In the genomic region with DNA sequence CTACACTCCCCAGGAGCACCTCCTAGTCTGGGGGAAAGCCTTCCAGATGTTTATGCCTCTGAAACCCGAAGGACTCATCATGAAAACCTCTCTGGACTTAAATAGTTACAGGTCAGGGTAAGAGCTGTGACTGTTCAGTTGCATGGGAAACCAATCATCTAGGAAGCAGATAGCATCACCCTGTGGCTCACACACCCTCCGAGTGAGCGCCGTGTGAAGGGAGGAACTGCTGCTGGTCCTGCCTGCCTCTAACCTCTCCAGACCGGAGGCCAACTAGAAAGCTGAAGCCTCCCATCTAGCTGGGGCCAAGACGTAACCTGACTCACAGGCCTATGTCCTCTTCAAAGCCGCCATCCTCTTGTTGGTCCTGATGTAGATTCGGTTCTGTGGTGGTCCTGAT, we compare ENCODE assay signal across 11 mouse cellular contexts. TPM values are rescaled to one million over a fixed set of nuclear protein-coding genes. Genes with fewer than 3 reads are reported as not detected.
DNase-seq lines count a peak whose midpoint lies in the region; ATAC-seq and TF ChIP-seq lines count a peak whose summit lies in the region.
"Had no signal": no experiment of that assay in that cellular context is flagged by ENCODE, and none has a peak within 500 bp of the region (broad histone marks: within the 10 kb centered on the region; RNA-seq: fewer than 3 reads in every experiment).

No protein-coding gene starts in this region.

- peak overlapping the region; percentile 34 for H3K4me2 ChIP-seq in heart, embryonic 15.5 days
- H3K4me2 ChIP-seq: neural tube, embryonic 13.5 days had no signal

- in situ Hi-C loops in ES-E14 (cut with MboI; ENCODE audit: low sequenced_read_pairs in 2 of 2, unreplicated experiment in 2 of 2) = no loop called here

- no peaks in the 10 kb centered on the region for H3K27me3 ChIP-seq in heart, embryonic 15.5 days
- H3K27me3 ChIP-seq: neural tube, embryonic 13.5 days had no signal

- 75% methylated on average over 8 of the region's 8 CpGs for WGBS in heart, embryonic 15.5 days

- peaks cover 15 to 36% of the 10 kb centered on the region in 2 experiments for H3K4me1 ChIP-seq in ES-E14 (ENCODE audit: control insufficient read depth in 2 of 2, insufficient read depth in 2 of 2, low read length in 2 of 2, poor library complexity in 1 of 2)
- H3K4me1 ChIP-seq in heart, embryonic 15.5 days (replicated peaks) = peaks cover 87% of the 10 kb centered on the region

- H3K9ac ChIP-seq in ES-E14 (ENCODE audit: insufficient read depth, low read depth, low read length, poor library complexity, severe bottlenecking) = no peak overlapping the region
- H3K9ac ChIP-seq in heart, embryonic 15.5 days = no peak overlapping the region
- H3K9ac ChIP-seq: neural tube, embryonic 13.5 days had no signal

- H3K27ac ChIP-seq in ES-E14 (ENCODE audit: insufficient read depth, low read depth, low read length, poor library complexity, severe bottlenecking) = 0 out of 2 replicates have a peak overlapping the region, but pooled peaks have one; percentile 70
- peak overlapping the region; percentile 73 for H3K27ac ChIP-seq in heart, embryonic 15.5 days

- no peak for ATAC-seq in heart, embryonic 15.5 days (replicated peaks; ENCODE audit: insufficient number of reproducible peaks, insufficient read depth, low FRiP score, low read depth)
- ATAC-seq in megakaryocyte-erythroid progenitor cell, adult 5-6 weeks (replicated peaks; ENCODE audit: low FRiP score, low TSS enrichment, poor library complexity, severe bottlenecking) = 0 out of 2 replicates have a peak, but pooled peaks have one; percentile 31

- H3K36me3 ChIP-seq in ES-E14 (ENCODE audit: control insufficient read depth, insufficient read depth, low read length, poor library complexity, severe bottlenecking) = peaks cover 2% of the 10 kb centered on the region; the same call in 1 of the 2 replicates
- H3K36me3 ChIP-seq in heart, embryonic 15.5 days = no peaks in the 10 kb centered on the region
- H3K36me3 ChIP-seq: neural tube, embryonic 13.5 days had no signal

- H3K4me3 ChIP-seq in ES-E14 (ENCODE audit: insufficient read depth in 1 of 2, low read depth in 1 of 2, low read length in 2 of 2, poor library complexity in 1 of 2, severe bottlenecking in 1 of 2) = peak overlapping the region; percentile 45 to 68; a peak in 2 of 4 replicates
- no peak overlapping the region for H3K4me3 ChIP-seq in heart, embryonic 15.5 days
- H3K4me3 ChIP-seq: neural tube, embryonic 13.5 days had no signal

- peak; percentile 6 for DNase-seq in kidney, postnatal 10 days
- no peak for DNase-seq in kidney, adult 11 months
- DNase-seq in ES-E14 (ENCODE audit: low read depth, low spot score) = no peak
- no peak for DNase-seq in urinary bladder, postnatal 4 days (ENCODE audit: low spot score in 2 of 2)
- no peak for DNase-seq in adrenal gland, postnatal 14 days
- DNase-seq: gastrocnemius, postnatal 10 days; kidney, adult 9 months; left cerebral cortex, postnatal 4 days had no signal

- H3K9me3 ChIP-seq in ES-E14 (ENCODE audit: control insufficient read depth, insufficient read depth, low read depth, low read length) = no peaks in the 10 kb centered on the region
- H3K9me3 ChIP-seq in heart, embryonic 15.5 days (replicated peaks) = no peaks in the 10 kb centered on the region
- H3K9me3 ChIP-seq: neural tube, embryonic 13.5 days had no signal

TF ChIP-seq in ES-E14, 5 proteins besides CTCF, POLR2A, EP300 and RAD21:
- TF ChIP-seq ZC3H11A (IDR thresholded peaks at IDR 0.05; ENCODE audit: borderline replicate concordance, low read depth, low read length) (no peak), HCFC1 (IDR thresholded peaks at IDR 0.05; ENCODE audit: borderline replicate concordance, insufficient read depth, low read length) (no peak), CHD2 (IDR thresholded peaks at IDR 0.05; ENCODE audit: low read depth, low read length) (no peak), ZNF384 (IDR thresholded peaks at IDR 0.05; ENCODE audit: low read depth, low read length) (no peak), MAFK (IDR thresholded peaks at IDR 0.05; ENCODE audit: insufficient read depth, low read depth, low read length) (no peak)

RNA-seq across cellular contexts. Expression of gene Ppp2r5c, which starts 53.2 kb away (rescaled TPM):
- 62.1 and 83.4 TPM in 2 replicates for total RNA-seq in ES-E14 (2012; rRNA removed)
- 117 and 124 TPM in 2 replicates for polyA plus RNA-seq in heart, embryonic 15.5 days (2015; fragmentation: Nextera tagmentation; extraction: Ambion mirVana)
- total RNA-seq in megakaryocyte-erythroid progenitor cell, adult 5-6 weeks (2014; fragmentation: Nextera tagmentation) = 99.2 and 117 TPM in 2 replicates
- total RNA-seq in megakaryocyte-erythroid progenitor cell, adult 5-6 weeks (2017) = 223 and 234 TPM in 2 replicates
- total RNA-seq in adrenal gland, postnatal 14 days (2021) = 102 and 107 TPM in 2 replicates
